8 mouse cellular contexts compared by ENCODE assay signal in genomic region chr17:92210730-92211129, GRCm38 (mm10).
DNase-seq lines count a peak whose midpoint lies in the region; ATAC-seq and TF ChIP-seq lines count a peak whose summit lies in the region.

No protein-coding gene starts in this region.

- DNase-seq in kidney, postnatal 10 days, result peak; percentile 7
- DNase-seq in kidney, postnatal 25 days, result no peak
- DNase-seq in MEL (ENCODE audit: low read depth, low spot score), result peak; percentile 63
- DNase-seq in embryo, embryonic 10 days (ENCODE audit: low spot score), result peak; percentile 55
- peak; percentile 5 to 8 for DNase-seq in left cerebral cortex, postnatal 36 days (ENCODE audit: low spot score in 2 of 2)
- no peak for DNase-seq in urinary bladder, postnatal 4 days (ENCODE audit: low spot score in 2 of 2)
- no peak for DNase-seq in adipocyte (ENCODE audit: low spot score)

- no peak for TF ChIP-seq EP300 in MEL (IDR thresholded peaks at IDR 0.05; ENCODE audit: low read depth in 1 of 2, low read length in 2 of 2)

- H3K36me3 ChIP-seq in MEL (ENCODE audit: control insufficient read depth in 1 of 2, insufficient read depth in 2 of 2, low read length in 2 of 2), result no peaks in the 10 kb centered on the region

- intact Hi-C loops in left cerebral cortex, postnatal 36 days (cut with DNase I), result no loop called here

- peak; percentile 67 for TF ChIP-seq RAD21 in MEL (IDR thresholded peaks at IDR 0.05; ENCODE audit: low read depth, low read length)

- no peak overlapping the region for H3K27ac ChIP-seq in MEL (ENCODE audit: control insufficient read depth, low read depth, low read length)

- no peaks in the 10 kb centered on the region for H3K4me1 ChIP-seq in MEL (ENCODE audit: control insufficient read depth in 1 of 2, insufficient read depth in 2 of 2, low read length in 2 of 2)

- H3K9ac ChIP-seq in MEL (ENCODE audit: control insufficient read depth, low read depth, low read length, poor library complexity, severe bottlenecking), result no peak overlapping the region

- no peak overlapping the region for H3K4me3 ChIP-seq in MEL (ENCODE audit: control insufficient read depth in 1 of 2, insufficient read depth in 1 of 2, low read depth in 2 of 2, low read length in 2 of 2)

- no peak for ATAC-seq in CD4-positive, CD25-positive, alpha-beta regulatory T cell, adult 4 months

- peak in 2 of 3 experiments; percentile 31 to 67; a peak in 5 of 6 replicates for TF ChIP-seq CTCF in MEL (IDR thresholded peaks at IDR 0.05 in 2 of 3, conservative IDR thresholded peaks at IDR 0.05 in 1 of 3; ENCODE audit: control insufficient read depth in 1 of 3, insufficient read depth in 1 of 3, low read depth in 2 of 3, low read length in 3 of 3, poor library complexity in 1 of 3, severe bottlenecking in 1 of 3)

- H3K79me2 ChIP-seq in MEL (ENCODE audit: control insufficient read depth, insufficient read depth, low read length, poor library complexity), result no peaks in the 10 kb centered on the region

- no peak for TF ChIP-seq POLR2A in MEL (IDR thresholded peaks at IDR 0.05; ENCODE audit: control insufficient read depth in 1 of 2, insufficient read depth in 1 of 2, low read depth in 1 of 2, low read length in 2 of 2, poor library complexity in 1 of 2)

- H3K9me3 ChIP-seq in MEL (replicated peaks; ENCODE audit: insufficient read depth, low read length), result no peaks in the 10 kb centered on the region

- H3K27me3 ChIP-seq in MEL (ENCODE audit: control insufficient read depth in 1 of 2, insufficient read depth in 2 of 2, low read length in 2 of 2), result no peaks in the 10 kb centered on the region

TF ChIP-seq in MEL, 35 proteins besides CTCF, POLR2A, EP300 and RAD21:
- no peak for TF ChIP-seq GABPA (IDR thresholded peaks at IDR 0.05; ENCODE audit: low read depth, low read length)
- TF ChIP-seq SMC3 (IDR thresholded peaks at IDR 0.05; ENCODE audit: low read depth, low read length), result peak; percentile 82
- TF ChIP-seq ZC3H11A (IDR thresholded peaks at IDR 0.05; ENCODE audit: low read depth, low read length), result peak; percentile 73

Comparison
In these comparisons a context has a peak if more than half of its experiments do, and no peak if none do; other contexts are left out.
1. DNase-seq: peak in kidney, postnatal 10 days (single experiment), MEL (single experiment), embryo, embryonic 10 days (single experiment) and left cerebral cortex, postnatal 36 days (2 of 2); none in kidney, postnatal 25 days (0 of 2), urinary bladder, postnatal 4 days (0 of 2) and adipocyte (single experiment).